Mouse (Mus musculus) hindbrain, embryonic 13.5 days (tissue): Measurements from ENCODE around the gene Katnb1. TPM values are rescaled to one million over a fixed set of nuclear protein-coding genes. Genes with fewer than 3 reads are reported as not detected.

ENCODE experiments used
- ATAC-seq: fragments of 200-750 bp; cut with Nextera tagmentation; 2 replicates; pipeline ENCODE4 v1.8.0; 2017; ENCODE audit warnings: moderate TSS enrichment; ENCODE audit not compliant: low FRiP score
- H3K27ac ChIP-seq: fragments of 300-500 bp; sonication (generic); 2 replicates; pipeline ENCODE4 v1.5.1; 2015; ENCODE audit warnings: inconsistent platforms, mild to moderate bottlenecking, moderate library complexity
- H3K27me3 ChIP-seq: fragments of 300-500 bp; sonication (generic); 2 replicates; pipeline ENCODE4 v1.6.1; 2015; ENCODE audit warnings: mild to moderate bottlenecking, inconsistent platforms
- H3K36me3 ChIP-seq: fragments of 300-500 bp; sonication (generic); 2 replicates; pipeline ENCODE4 v1.6.1; 2015; ENCODE audit warnings: mild to moderate bottlenecking, inconsistent platforms
- H3K4me1 ChIP-seq: fragments of 300-500 bp; sonication (generic); replicated peaks from 2 replicates; pipeline ENCODE4 v1.6.1; 2015; ENCODE audit warnings: inconsistent platforms
- H3K4me2 ChIP-seq: fragments of 300-500 bp; sonication (generic); 2 replicates; pipeline ENCODE4 v1.6.1; 2015; ENCODE audit warnings: inconsistent platforms, mild to moderate bottlenecking, moderate library complexity
- H3K4me3 ChIP-seq: fragments of 300-500 bp; sonication (generic); 2 replicates; pipeline ENCODE4 v1.5.1; 2015; ENCODE audit warnings: mild to moderate bottlenecking, inconsistent platforms
- H3K9ac ChIP-seq: fragments of 300-500 bp; sonication (generic); 2 replicates; pipeline ENCODE4 v1.6.1; 2015; ENCODE audit warnings: mild to moderate bottlenecking, inconsistent platforms
- H3K9me3 ChIP-seq: fragments of 300-500 bp; sonication (generic); 2 replicates; pipeline ENCODE4 v1.6.1; 2016; ENCODE audit warnings: inconsistent platforms
- WGBS: fragments of 180-500 bp; shearing (Covaris S2); methylation state at CpG from one replicate; pipeline ENCODE4 v1.1.7; 2015; 5-methylcytosine and 5-hydroxymethylcytosine counted together
- polyA plus RNA-seq: library from polyadenylated mRNA; unstranded; fragments of >200 nt; fragmentation: Nextera tagmentation; extraction: Ambion mirVana; gene quantifications from 2 replicates; pipeline ENCODE4 v1.2.1, GENCODE M21; 2015

The Katnb1 gene
- polyA plus RNA-seq, 1 experiment from 2014 or later, result 38.8 TPM

- Histone ChIP-seq H3K36me3 (no peaks in the 10 kb centered on the region), H3K9ac (no peak overlapping the region), H3K4me2 (no peak overlapping the region), H3K4me3 (no peak overlapping the region), H3K4me1 (0 out of 2 replicates have a peak, but pooled peaks cover 2% of the 10 kb centered on the region), H3K27ac (no peak overlapping the region), H3K27me3 (no peaks in the 10 kb centered on the region), H3K9me3 (no peaks in the 10 kb centered on the region)
- 90% methylated on average over 6 of the region's 6 CpGs for WGBS
- no peak for ATAC-seq
These were observed 22.3 kb upstream of the Katnb1 start for GRCm38 (mm10) chr8:95058661-95059060.

GRCm38 (mm10) chr8:95059812-95060533, 21.0 kb upstream of the Katnb1 start:
- Histone ChIP-seq H3K4me1 (0 out of 2 replicates have a peak, but pooled peaks cover 1% of the 10 kb centered on the region), H3K27ac (no peak overlapping the region), H3K4me2 (no peak overlapping the region), H3K4me3 (no peak overlapping the region), H3K9ac (no peak overlapping the region), H3K9me3 (no peaks in the 10 kb centered on the region), H3K36me3 (no peaks in the 10 kb centered on the region), H3K27me3 (no peaks in the 10 kb centered on the region)
- 68% methylated on average over 6 of the region's 6 CpGs for WGBS
- no peak for ATAC-seq

GRCm38 (mm10) chr8:95064531-95064930, 16.5 kb upstream of the Katnb1 start:
- ATAC-seq, result no peak
- Histone ChIP-seq H3K9me3 (no peaks in the 10 kb centered on the region), H3K36me3 (no peaks in the 10 kb centered on the region), H3K27me3 (no peaks in the 10 kb centered on the region), H3K4me1 (no peaks in the 10 kb centered on the region), H3K4me3 (no peak overlapping the region), H3K27ac (no peak overlapping the region), H3K9ac (no peak overlapping the region), H3K4me2 (no peak overlapping the region)
- 90% methylated on average over 2 of the region's 2 CpGs for WGBS

- no peaks in the 10 kb centered on the region for H3K9me3 ChIP-seq
- H3K4me3 ChIP-seq, result no peak overlapping the region
- H3K9ac ChIP-seq, result no peak overlapping the region
- H3K27ac ChIP-seq, result no peak overlapping the region
- 46% methylated on average over 3 of the region's 3 CpGs for WGBS
- no peaks in the 10 kb centered on the region for H3K36me3 ChIP-seq
- H3K27me3 ChIP-seq, result no peaks in the 10 kb centered on the region
- no peak overlapping the region for H3K4me2 ChIP-seq
- no peak for ATAC-seq
- no peaks in the 10 kb centered on the region for H3K4me1 ChIP-seq
These were observed 13.4 kb upstream of the Katnb1 start for GRCm38 (mm10) chr8:95067582-95067981.

- H3K27me3 ChIP-seq, result peaks cover 9% of the 10 kb centered on the region; the same call in 1 of the 2 replicates
- 81% methylated on average over 3 of the region's 3 CpGs for WGBS
- H3K27ac ChIP-seq, result no peak overlapping the region
- no peaks in the 10 kb centered on the region for H3K9me3 ChIP-seq
- H3K36me3 ChIP-seq, result no peaks in the 10 kb centered on the region
- H3K4me3 ChIP-seq, result no peak overlapping the region
- no peak for ATAC-seq
- H3K9ac ChIP-seq, result no peak overlapping the region
- no peak overlapping the region for H3K4me2 ChIP-seq
- H3K4me1 ChIP-seq, result peaks cover 4% of the 10 kb centered on the region; the same call in 1 of the 2 replicates
These were observed 5.5 kb upstream of the Katnb1 start for GRCm38 (mm10) chr8:95075504-95075903.

GRCm38 (mm10) chr8:95076151-95076550, 4.8 kb upstream of the Katnb1 start:
- ATAC-seq, result no peak
- H3K4me1 ChIP-seq, result peaks cover 4% of the 10 kb centered on the region; the same call in 1 of the 2 replicates
- H3K4me3 ChIP-seq, result no peak overlapping the region
- no peaks in the 10 kb centered on the region for H3K9me3 ChIP-seq
- peaks cover 9% of the 10 kb centered on the region; the same call in 1 of the 2 replicates for H3K27me3 ChIP-seq
- no peaks in the 10 kb centered on the region for H3K36me3 ChIP-seq
- no peak overlapping the region for H3K9ac ChIP-seq
- H3K4me2 ChIP-seq, result no peak overlapping the region
- WGBS, result 84% methylated on average over 17 of the region's 17 CpGs
- H3K27ac ChIP-seq, result no peak overlapping the region

- H3K4me1 ChIP-seq, result peaks cover 21% of the 10 kb centered on the region
- peaks cover 9% of the 10 kb centered on the region; the same call in 1 of the 2 replicates for H3K27me3 ChIP-seq
- H3K9me3 ChIP-seq, result no peaks in the 10 kb centered on the region
- WGBS, result 82% methylated on average over 3 of the region's 3 CpGs
- H3K27ac ChIP-seq, result no peak overlapping the region
- no peak overlapping the region for H3K9ac ChIP-seq
- H3K36me3 ChIP-seq, result peaks cover 6% of the 10 kb centered on the region
- H3K4me3 ChIP-seq, result no peak overlapping the region
- H3K4me2 ChIP-seq, result no peak overlapping the region
- ATAC-seq, result no peak
These were observed 2.9 kb upstream of the Katnb1 start for GRCm38 (mm10) chr8:95078055-95078454.

- peaks cover 9% of the 10 kb centered on the region; the same call in 1 of the 2 replicates for H3K27me3 ChIP-seq
- no peak overlapping the region for H3K9ac ChIP-seq
- H3K4me2 ChIP-seq, result no peak overlapping the region
- H3K27ac ChIP-seq, result no peak overlapping the region
- peaks cover 14% of the 10 kb centered on the region for H3K36me3 ChIP-seq
- no peaks in the 10 kb centered on the region for H3K9me3 ChIP-seq
- H3K4me1 ChIP-seq, result peaks cover 29% of the 10 kb centered on the region
- ATAC-seq, result no peak
- H3K4me3 ChIP-seq, result no peak overlapping the region
- WGBS, result 93% methylated on average over 4 of the region's 4 CpGs
These were observed 1.7 kb upstream of the Katnb1 start for GRCm38 (mm10) chr8:95079305-95079704.

- Histone ChIP-seq H3K4me1 (peaks cover 29% of the 10 kb centered on the region), H3K27me3 (peaks cover 9% of the 10 kb centered on the region; the same call in 1 of the 2 replicates), H3K4me3 (peak overlapping the region; percentile 90), H3K9me3 (no peaks in the 10 kb centered on the region), H3K4me2 (peak overlapping the region; percentile 95), H3K27ac (peak overlapping the region; percentile 83), H3K36me3 (peaks cover 35% of the 10 kb centered on the region), H3K9ac (peak overlapping the region; percentile 87)
- WGBS, result 12% methylated on average over 11 of the region's 11 CpGs
- ATAC-seq, result no peak
These were observed 664 bp downstream of the Katnb1 start for GRCm38 (mm10) chr8:95081650-95082049.

GRCm38 (mm10) chr8:95084261-95084660, 3.3 kb downstream of the Katnb1 start:
- Histone ChIP-seq H3K4me1 (peaks cover 29% of the 10 kb centered on the region), H3K27me3 (no peaks in the 10 kb centered on the region), H3K9ac (0 out of 2 replicates have a peak overlapping the region, but pooled peaks have one; percentile 46), H3K36me3 (peaks cover 61% of the 10 kb centered on the region), H3K4me3 (no peak overlapping the region), H3K27ac (no peak overlapping the region), H3K4me2 (no peak overlapping the region), H3K9me3 (no peaks in the 10 kb centered on the region)
- ATAC-seq, result no peak
- 92% methylated on average over 4 of the region's 4 CpGs for WGBS

- Histone ChIP-seq H3K4me1 (peaks cover 29% of the 10 kb centered on the region), H3K9me3 (no peaks in the 10 kb centered on the region), H3K27me3 (no peaks in the 10 kb centered on the region), H3K27ac (no peak overlapping the region), H3K9ac (peak overlapping the region; percentile 39; the same call in 1 of the 2 replicates), H3K36me3 (peaks cover 67% of the 10 kb centered on the region), H3K4me2 (no peak overlapping the region), H3K4me3 (no peak overlapping the region)
- ATAC-seq, result no peak
- 81% methylated on average over 10 of the region's 10 CpGs for WGBS
These were observed 3.9 kb downstream of the Katnb1 start for GRCm38 (mm10) chr8:95084744-95085431.

GRCm38 (mm10) chr8:95085432-95086141, 4.6 kb downstream of the Katnb1 start:
- H3K4me3 ChIP-seq, result no peak overlapping the region
- peaks cover 25% of the 10 kb centered on the region for H3K4me1 ChIP-seq
- no peaks in the 10 kb centered on the region for H3K9me3 ChIP-seq
- no peak overlapping the region for H3K4me2 ChIP-seq
- WGBS, result 92% methylated on average over 7 of the region's 7 CpGs
- H3K27me3 ChIP-seq, result no peaks in the 10 kb centered on the region
- peak overlapping the region; percentile 39; the same call in 1 of the 2 replicates for H3K9ac ChIP-seq
- ATAC-seq, result no peak
- peaks cover 74% of the 10 kb centered on the region for H3K36me3 ChIP-seq
- no peak overlapping the region for H3K27ac ChIP-seq
